Mouse (Mus musculus) heart, embryonic 15.5 days (tissue): ENCODE data around the gene Cpsf4l. TPM values are rescaled to one million over a fixed set of nuclear protein-coding genes. Genes with fewer than 3 reads are reported as not detected.

Experiments used
- ATAC-seq: fragments of 200-750 bp; cut with Nextera tagmentation; replicated peaks from 2 replicates; pipeline ENCODE4 v1.8.0; 2017; ENCODE audit warnings: low read depth, moderate TSS enrichment; ENCODE audit not compliant: insufficient number of reproducible peaks, insufficient read depth, low FRiP score
- H3K27ac ChIP-seq: fragments of 300-500 bp; sonication (generic); 2 replicates; pipeline ENCODE4 v1.5.1; 2015; ENCODE audit warnings: mild to moderate bottlenecking, inconsistent platforms
- H3K27me3 ChIP-seq: fragments of 300-500 bp; sonication (generic); 2 replicates; pipeline ENCODE4 v1.6.1; 2015; ENCODE audit warnings: inconsistent platforms
- H3K36me3 ChIP-seq: fragments of 300-500 bp; sonication (generic); 2 replicates; pipeline ENCODE4 v1.6.1; 2015; ENCODE audit warnings: mild to moderate bottlenecking, inconsistent platforms
- H3K4me1 ChIP-seq: fragments of 300-500 bp; sonication (generic); replicated peaks from 2 replicates; pipeline ENCODE4 v1.6.1; 2015; ENCODE audit warnings: inconsistent platforms
- H3K4me2 ChIP-seq: fragments of 300-500 bp; sonication (generic); 2 replicates; pipeline ENCODE4 v1.6.1; 2015; ENCODE audit warnings: inconsistent platforms, mild to moderate bottlenecking, moderate library complexity
- H3K4me3 ChIP-seq: fragments of 300-500 bp; sonication (generic); 2 replicates; pipeline ENCODE4 v1.5.1; 2015; ENCODE audit warnings: mild to moderate bottlenecking, inconsistent platforms
- H3K9ac ChIP-seq: fragments of 300-500 bp; sonication (generic); 2 replicates; pipeline ENCODE4 v1.6.1; 2015; ENCODE audit warnings: mild to moderate bottlenecking, inconsistent platforms
- H3K9me3 ChIP-seq: fragments of 300-500 bp; sonication (generic); replicated peaks from 2 replicates; pipeline ENCODE4 v1.6.1; 2016; ENCODE audit warnings: inconsistent platforms
- WGBS: fragments of 180-500 bp; shearing (Covaris S2); methylation state at CpG from one replicate; pipeline ENCODE4 v1.1.7; 2015; ENCODE audit warnings: mixed read lengths; 5-methylcytosine and 5-hydroxymethylcytosine counted together
- polyA plus RNA-seq: library from polyadenylated mRNA; unstranded; fragments of >200 nt; fragmentation: Nextera tagmentation; extraction: Ambion mirVana; gene quantifications from 2 replicates; pipeline ENCODE4 v1.2.1, GENCODE M21; 2015

Cpsf4l gene
- polyA plus RNA-seq, 1 experiment from 2014 or later: 0.74 TPM

GRCm38 (mm10) chr11:113717767-113718424, 8.1 kb upstream of the Cpsf4l start:
- no peak overlapping the region for H3K27ac ChIP-seq
- no peaks in the 10 kb centered on the region for H3K9me3 ChIP-seq
- H3K4me1 ChIP-seq: peaks cover 6% of the 10 kb centered on the region
- H3K9ac ChIP-seq: no peak overlapping the region
- no peaks in the 10 kb centered on the region for H3K36me3 ChIP-seq
- no peak overlapping the region for H3K4me3 ChIP-seq
- ATAC-seq: no peak
- WGBS: 59% methylated on average over 16 of the region's 16 CpGs
- no peak overlapping the region for H3K4me2 ChIP-seq
- no peaks in the 10 kb centered on the region for H3K27me3 ChIP-seq

DNA sequence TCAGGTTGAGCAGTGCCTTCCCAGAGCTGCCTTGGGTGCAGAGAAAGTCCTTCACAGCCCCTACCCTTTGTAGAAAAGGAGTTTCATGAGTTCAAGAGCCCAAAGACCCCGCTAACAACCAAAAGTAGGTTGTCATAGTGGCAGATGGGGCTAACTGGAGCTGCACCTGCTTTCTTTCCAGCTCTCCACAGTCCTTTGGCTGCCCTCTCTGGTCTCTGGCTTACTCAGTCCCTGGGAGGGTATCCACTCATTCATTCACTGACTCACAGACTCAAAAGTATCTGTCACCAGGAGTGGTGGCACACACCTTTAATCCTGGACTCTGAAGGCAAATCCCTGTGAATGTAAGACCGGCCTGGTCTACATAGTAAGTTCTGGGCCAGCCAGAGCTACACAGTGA, 6.3 kb upstream of the Cpsf4l start:
- Histone ChIP-seq H3K4me3 (no peak overlapping the region), H3K4me2 (no peak overlapping the region), H3K36me3 (no peaks in the 10 kb centered on the region), H3K27ac (no peak overlapping the region), H3K9ac (no peak overlapping the region), H3K27me3 (no peaks in the 10 kb centered on the region), H3K9me3 (no peaks in the 10 kb centered on the region), H3K4me1 (no peaks in the 10 kb centered on the region)
- ATAC-seq: no peak
- 91% methylated on average over 2 of the region's 2 CpGs for WGBS

GRCm38 (mm10) chr11:113715078-113715674, 5.4 kb upstream of the Cpsf4l start:
- no peak overlapping the region for H3K27ac ChIP-seq
- no peak overlapping the region for H3K9ac ChIP-seq
- 47% methylated on average over 7 of the region's 7 CpGs for WGBS
- H3K4me1 ChIP-seq: peaks cover 7% of the 10 kb centered on the region
- no peaks in the 10 kb centered on the region for H3K36me3 ChIP-seq
- H3K27me3 ChIP-seq: no peaks in the 10 kb centered on the region
- H3K4me2 ChIP-seq: no peak overlapping the region
- H3K9me3 ChIP-seq: no peaks in the 10 kb centered on the region
- ATAC-seq: no peak
- no peak overlapping the region for H3K4me3 ChIP-seq

DNA sequence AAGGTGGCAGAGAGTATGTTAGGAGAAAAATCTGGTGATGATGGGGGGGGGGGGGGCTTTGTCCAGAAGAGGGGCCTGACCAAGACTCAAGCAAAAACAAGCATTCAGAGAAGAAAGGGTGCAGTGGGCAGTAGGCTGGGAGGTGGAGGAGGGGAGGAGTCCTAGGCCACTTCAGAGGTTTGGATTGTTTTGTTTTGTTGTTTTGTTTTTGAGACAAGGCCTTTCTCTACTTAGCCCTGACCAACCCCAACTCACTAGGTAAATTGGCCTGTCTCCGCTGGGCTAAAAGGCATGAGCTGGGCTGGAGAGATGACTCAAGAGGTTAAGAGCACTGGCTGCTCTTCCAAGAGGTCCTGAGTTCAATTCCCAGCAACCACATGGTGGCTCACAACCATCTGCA, 1.2 kb upstream of the Cpsf4l start:
- no peaks in the 10 kb centered on the region for H3K9me3 ChIP-seq
- no peak overlapping the region for H3K27ac ChIP-seq
- H3K27me3 ChIP-seq: no peaks in the 10 kb centered on the region
- WGBS: 59% methylated on average over 1 of the region's 1 CpGs
- ATAC-seq: no peak
- H3K36me3 ChIP-seq: no peaks in the 10 kb centered on the region
- peaks cover 17% of the 10 kb centered on the region for H3K4me1 ChIP-seq
- no peak overlapping the region for H3K4me3 ChIP-seq
- no peak overlapping the region for H3K4me2 ChIP-seq
- H3K9ac ChIP-seq: no peak overlapping the region

GRCm38 (mm10) chr11:113710257-113710777, 500 bp upstream of the Cpsf4l start:
- Histone ChIP-seq H3K9me3 (no peaks in the 10 kb centered on the region), H3K4me3 (no peak overlapping the region), H3K4me2 (no peak overlapping the region), H3K27ac (peak overlapping the region; percentile 53), H3K4me1 (peaks cover 17% of the 10 kb centered on the region), H3K36me3 (no peaks in the 10 kb centered on the region), H3K9ac (no peak overlapping the region), H3K27me3 (no peaks in the 10 kb centered on the region)
- 18% methylated on average over 10 of the region's 10 CpGs for WGBS
- no peak; the same call in 1 of the 2 replicates for ATAC-seq

GRCm38 (mm10) chr11:113709272-113709671, 545 bp downstream of the Cpsf4l start:
- H3K36me3 ChIP-seq: no peaks in the 10 kb centered on the region
- no peak overlapping the region for H3K9ac ChIP-seq
- no peaks in the 10 kb centered on the region for H3K9me3 ChIP-seq
- ATAC-seq: no peak
- H3K27ac ChIP-seq: no peak overlapping the region
- 29% methylated on average over 15 of the region's 15 CpGs for WGBS
- H3K4me1 ChIP-seq: peaks cover 17% of the 10 kb centered on the region
- no peak overlapping the region for H3K4me2 ChIP-seq
- no peaks in the 10 kb centered on the region for H3K27me3 ChIP-seq
- H3K4me3 ChIP-seq: peak overlapping the region; percentile 17; the same call in 1 of the 2 replicates

DNA sequence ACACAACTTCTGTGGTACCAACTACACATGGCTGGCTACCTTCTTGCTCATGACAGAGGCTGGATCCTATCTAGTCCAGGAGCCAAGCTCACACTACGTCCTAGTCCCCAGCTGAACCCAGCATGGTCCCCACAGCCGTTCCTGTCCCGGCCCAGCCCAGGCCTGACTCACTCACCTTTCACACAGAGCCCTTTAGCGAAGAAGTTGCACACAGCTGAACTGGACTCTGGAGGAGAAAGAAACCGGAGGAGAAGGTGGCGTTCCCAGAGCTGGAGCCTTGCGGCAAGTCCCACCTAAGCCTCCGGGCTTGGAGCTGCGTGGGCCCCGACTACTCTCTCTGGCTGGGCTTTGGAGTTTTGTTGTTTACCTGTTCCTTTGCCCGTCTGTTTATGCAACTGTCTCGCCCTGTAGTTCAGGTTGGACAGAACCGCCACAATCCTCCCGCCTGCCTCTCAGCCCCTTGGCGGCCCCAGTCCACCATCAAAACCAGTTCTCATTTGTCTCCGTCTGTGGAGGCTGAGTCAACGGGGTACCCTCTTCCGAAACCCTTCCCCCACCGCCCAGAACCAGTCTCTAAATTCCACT, 1.1 kb downstream of the Cpsf4l start:
- Histone ChIP-seq H3K27me3 (no peaks in the 10 kb centered on the region), H3K9me3 (no peaks in the 10 kb centered on the region), H3K4me2 (no peak overlapping the region), H3K4me1 (peaks cover 21% of the 10 kb centered on the region), H3K36me3 (no peaks in the 10 kb centered on the region), H3K4me3 (peak overlapping the region; percentile 17; the same call in 1 of the 2 replicates), H3K9ac (no peak overlapping the region), H3K27ac (no peak overlapping the region)
- WGBS: 61% methylated on average over 19 of the region's 19 CpGs
- ATAC-seq: no peak

DNA sequence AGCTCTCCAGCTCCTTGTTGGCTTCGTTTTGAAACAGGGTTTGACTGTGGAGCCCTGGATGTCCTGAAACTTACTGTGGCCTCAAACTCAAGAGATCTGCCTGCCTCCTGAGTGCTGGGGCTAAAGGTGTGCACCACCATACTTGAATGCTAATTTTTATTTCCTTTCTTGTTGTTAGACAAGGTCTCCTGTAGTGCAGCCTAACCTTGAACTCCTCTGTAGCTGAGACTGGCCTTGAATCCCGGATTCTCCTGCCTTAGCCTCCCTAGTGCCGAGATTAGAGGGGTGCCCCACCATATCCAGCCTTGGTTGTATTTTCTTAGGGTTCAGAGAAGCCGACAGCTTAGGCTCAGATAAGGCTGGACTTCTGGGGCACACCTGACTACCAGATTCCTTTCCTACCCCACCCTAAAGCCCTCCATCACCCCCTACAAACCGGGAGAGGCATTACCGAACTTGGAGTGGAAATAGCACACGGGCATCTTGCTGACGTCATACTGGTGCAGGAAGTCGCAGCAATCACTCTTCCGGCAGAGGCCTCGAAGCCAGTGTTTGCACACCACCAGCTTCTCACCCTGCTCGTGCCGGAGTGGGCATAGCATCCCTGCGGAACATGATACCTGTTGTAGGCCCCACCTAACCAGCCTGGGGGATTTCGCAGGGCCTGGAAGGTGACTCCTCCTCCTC, 3.7 kb downstream of the Cpsf4l start:
- 75% methylated on average over 15 of the region's 15 CpGs for WGBS
- Histone ChIP-seq H3K27me3 (no peaks in the 10 kb centered on the region), H3K9ac (no peak overlapping the region), H3K4me2 (no peak overlapping the region), H3K4me3 (no peak overlapping the region), H3K36me3 (no peaks in the 10 kb centered on the region), H3K4me1 (peaks cover 21% of the 10 kb centered on the region), H3K9me3 (no peaks in the 10 kb centered on the region), H3K27ac (no peak overlapping the region)
- no peak for ATAC-seq

GRCm38 (mm10) chr11:113703758-113704157, 6.1 kb downstream of the Cpsf4l start:
- Histone ChIP-seq H3K27ac (no peak overlapping the region), H3K27me3 (no peaks in the 10 kb centered on the region), H3K9ac (no peak overlapping the region), H3K4me1 (0 out of 2 replicates have a peak, but pooled peaks cover 4% of the 10 kb centered on the region), H3K4me3 (no peak overlapping the region), H3K4me2 (no peak overlapping the region), H3K36me3 (no peaks in the 10 kb centered on the region), H3K9me3 (no peaks in the 10 kb centered on the region)
- WGBS: 32% methylated on average over 5 of the region's 5 CpGs
- peak; percentile 23; the same call in 1 of the 2 replicates for ATAC-seq

DNA sequence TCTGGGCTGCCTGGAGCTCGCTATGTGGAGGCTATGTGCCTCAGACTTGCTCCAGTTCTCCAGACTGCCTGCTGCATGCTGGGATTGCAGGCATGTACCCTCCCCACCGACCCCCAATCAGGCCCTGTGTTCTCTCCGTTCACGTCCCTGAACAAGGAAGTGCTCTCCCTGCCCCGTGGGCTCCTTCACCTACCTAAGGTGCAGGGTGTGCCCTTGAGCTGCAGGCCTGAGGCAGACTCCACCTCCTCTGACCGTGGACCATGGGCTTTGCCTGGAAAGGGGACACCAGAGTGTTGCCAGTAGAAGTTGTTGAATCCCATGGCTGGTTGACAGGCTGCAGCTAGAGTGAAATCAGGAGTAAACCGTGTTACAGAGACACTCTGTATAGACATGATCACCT, 10.2 kb downstream of the Cpsf4l start:
- Histone ChIP-seq H3K9me3 (no peaks in the 10 kb centered on the region), H3K36me3 (peaks cover 16% of the 10 kb centered on the region; the same call in 1 of the 2 replicates), H3K4me2 (no peak overlapping the region), H3K4me1 (0 out of 2 replicates have a peak, but pooled peaks cover 4% of the 10 kb centered on the region), H3K9ac (no peak overlapping the region), H3K27me3 (no peaks in the 10 kb centered on the region), H3K27ac (no peak overlapping the region), H3K4me3 (no peak overlapping the region)
- ATAC-seq: no peak
- 77% methylated on average over 7 of the region's 7 CpGs for WGBS

DNA sequence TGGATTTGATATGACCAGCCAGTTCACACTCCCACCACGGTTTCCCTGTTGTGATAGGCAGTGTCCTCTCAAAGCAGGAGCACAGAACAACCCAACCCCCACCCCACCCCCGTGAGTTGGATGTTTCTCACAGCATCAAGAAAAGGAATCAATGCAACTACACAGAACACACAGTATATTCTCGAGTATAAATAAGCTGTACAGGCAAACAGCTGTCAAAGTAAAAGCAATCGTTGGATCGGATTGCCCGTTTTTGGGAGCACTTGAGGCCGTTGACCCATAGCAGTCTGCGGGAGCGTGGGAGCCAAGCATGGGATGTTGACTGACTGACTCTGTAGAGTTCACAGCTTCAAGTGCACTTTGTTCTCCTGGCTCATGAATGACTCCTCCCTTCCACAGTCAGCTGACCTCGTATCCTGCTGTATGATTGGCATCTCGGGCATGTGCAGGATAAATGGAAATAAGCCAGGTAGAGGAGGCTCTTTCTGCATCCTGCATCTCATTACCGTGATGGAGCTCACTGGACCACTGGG, 11.7 kb downstream of the Cpsf4l start:
- WGBS: 76% methylated on average over 12 of the region's 12 CpGs
- H3K4me2 ChIP-seq: no peak overlapping the region
- peaks cover 24% of the 10 kb centered on the region for H3K36me3 ChIP-seq
- no peak for ATAC-seq
- H3K4me1 ChIP-seq: no peaks in the 10 kb centered on the region
- H3K27ac ChIP-seq: no peak overlapping the region
- no peaks in the 10 kb centered on the region for H3K9me3 ChIP-seq
- H3K9ac ChIP-seq: no peak overlapping the region
- H3K4me3 ChIP-seq: no peak overlapping the region
- no peaks in the 10 kb centered on the region for H3K27me3 ChIP-seq
